Mouse (Mus musculus): Measurements from ENCODE around the gene Tmem131.
A peak's percentile ranks its signal among the peaks of the same experiment; 100 is the strongest.
"Not testable (repeated sequence)": the region's sequence is repeated elsewhere in the genome, so short reads cannot be mapped to it uniquely, and the experiment has no call there.

The Tmem131 gene

GRCm38 (mm10) chr1:36840959-36841358, 102.5 kb downstream of the Tmem131 start:
- peaks cover 60% of the 10 kb centered on the region for H3K4me1 ChIP-seq (replicated peaks; ENCODE audit: low read depth, low read length)
- H3K27me3 ChIP-seq (ENCODE audit: insufficient read depth, low read length), result no peaks in the 10 kb centered on the region
- no peaks in the 10 kb centered on the region for H3K9me3 ChIP-seq (ENCODE audit: low read length)
- H3K4me3 ChIP-seq (replicated peaks; ENCODE audit: low read length), result no peak overlapping the region
- no peak for TF ChIP-seq POU5F1 (IDR thresholded peaks at IDR 0.05; ENCODE audit: borderline replicate concordance, low read length)
- TF ChIP-seq NANOG (IDR thresholded peaks at IDR 0.05; ENCODE audit: borderline replicate concordance, low read length), result no peak
- TF ChIP-seq CTCF (conservative IDR thresholded peaks at IDR 0.05; ENCODE audit: low read length), result no peak
- H3K36me3 ChIP-seq (ENCODE audit: insufficient read depth, low read length), result peaks cover 83% of the 10 kb centered on the region

- H3K36me3 ChIP-seq (ENCODE audit: insufficient read depth, low read length), result peaks cover 90% of the 10 kb centered on the region
- no peak for TF ChIP-seq POU5F1 (IDR thresholded peaks at IDR 0.05; ENCODE audit: borderline replicate concordance, low read length)
- no peak for TF ChIP-seq NANOG (IDR thresholded peaks at IDR 0.05; ENCODE audit: borderline replicate concordance, low read length)
- no peak for TF ChIP-seq CTCF (conservative IDR thresholded peaks at IDR 0.05; ENCODE audit: low read length)
- no peaks in the 10 kb centered on the region for H3K9me3 ChIP-seq (ENCODE audit: low read length)
- no peaks in the 10 kb centered on the region for H3K27me3 ChIP-seq (ENCODE audit: insufficient read depth, low read length)
- H3K4me3 ChIP-seq (replicated peaks; ENCODE audit: low read length), result no peak overlapping the region
- H3K4me1 ChIP-seq (replicated peaks; ENCODE audit: low read depth, low read length), result peaks cover 60% of the 10 kb centered on the region
Measured at GRCm38 (mm10) chr1:36839858-36840257, 103.6 kb downstream of the Tmem131 start.

- no peaks in the 10 kb centered on the region for H3K9me3 ChIP-seq (ENCODE audit: low read length)
- peaks cover 94% of the 10 kb centered on the region for H3K36me3 ChIP-seq (ENCODE audit: insufficient read depth, low read length)
- H3K27me3 ChIP-seq (ENCODE audit: insufficient read depth, low read length), result no peaks in the 10 kb centered on the region
- peaks cover 68% of the 10 kb centered on the region for H3K4me1 ChIP-seq (replicated peaks; ENCODE audit: low read depth, low read length)
- TF ChIP-seq NANOG (IDR thresholded peaks at IDR 0.05; ENCODE audit: borderline replicate concordance, low read length) (peak; percentile 45; the same call in 1 of the 2 replicates), POU5F1 (IDR thresholded peaks at IDR 0.05; ENCODE audit: borderline replicate concordance, low read length) (no peak)
- H3K4me3 ChIP-seq (replicated peaks; ENCODE audit: low read length), result no peak overlapping the region
Measured at GRCm38 (mm10) chr1:36836274-36836954, 107.1 kb downstream of the Tmem131 start.

GRCm38 (mm10) chr1:36835593-36835992, 107.9 kb downstream of the Tmem131 start:
- Histone ChIP-seq H3K9me3 (ENCODE audit: low read length) (no peaks in the 10 kb centered on the region), H3K27me3 (ENCODE audit: insufficient read depth, low read length) (no peaks in the 10 kb centered on the region), H3K4me1 (replicated peaks; ENCODE audit: low read depth, low read length) (peaks cover 76% of the 10 kb centered on the region), H3K4me3 (replicated peaks; ENCODE audit: low read length) (no peak overlapping the region), H3K36me3 (ENCODE audit: insufficient read depth, low read length) (peaks cover 94% of the 10 kb centered on the region)
- TF ChIP-seq POU5F1 (IDR thresholded peaks at IDR 0.05; ENCODE audit: borderline replicate concordance, low read length) (no peak), NANOG (IDR thresholded peaks at IDR 0.05; ENCODE audit: borderline replicate concordance, low read length) (no peak), CTCF (conservative IDR thresholded peaks at IDR 0.05; ENCODE audit: low read length) (no peak)

GRCm38 (mm10) chr1:36834090-36834489, 109.4 kb downstream of the Tmem131 start:
- Histone ChIP-seq H3K4me3 (replicated peaks; ENCODE audit: low read length) (no peak overlapping the region), H3K4me1 (replicated peaks; ENCODE audit: low read depth, low read length) (peaks cover 80% of the 10 kb centered on the region), H3K36me3 (ENCODE audit: insufficient read depth, low read length) (peaks cover 89% of the 10 kb centered on the region), H3K27me3 (ENCODE audit: insufficient read depth, low read length) (no peaks in the 10 kb centered on the region), H3K9me3 (ENCODE audit: low read length) (no peaks in the 10 kb centered on the region)
- TF ChIP-seq NANOG (IDR thresholded peaks at IDR 0.05; ENCODE audit: borderline replicate concordance, low read length) (peak; percentile 70; the same call in 1 of the 2 replicates), POU5F1 (IDR thresholded peaks at IDR 0.05; ENCODE audit: borderline replicate concordance, low read length) (no peak)

- H3K36me3 ChIP-seq (ENCODE audit: insufficient read depth, low read length), result peaks cover 89% of the 10 kb centered on the region
Measured at GRCm38 (mm10) chr1:36830913-36831866, 112.3 kb downstream of the Tmem131 start.

GRCm38 (mm10) chr1:36824356-36824755, 119.1 kb downstream of the Tmem131 start:
- peaks cover 99% of the 10 kb centered on the region for H3K36me3 ChIP-seq (ENCODE audit: insufficient read depth, low read length)
- no peak overlapping the region for H3K4me3 ChIP-seq (replicated peaks; ENCODE audit: low read length)
- TF ChIP-seq NANOG (IDR thresholded peaks at IDR 0.05; ENCODE audit: borderline replicate concordance, low read length) (no peak), POU5F1 (IDR thresholded peaks at IDR 0.05; ENCODE audit: borderline replicate concordance, low read length) (no peak), CTCF (conservative IDR thresholded peaks at IDR 0.05; ENCODE audit: low read length) (no peak)
- H3K4me1 ChIP-seq (replicated peaks; ENCODE audit: low read depth, low read length), result peaks cover 14% of the 10 kb centered on the region; the same call in 1 of the 2 replicates
- H3K27me3 ChIP-seq (ENCODE audit: insufficient read depth, low read length), result no peaks in the 10 kb centered on the region
- H3K9me3 ChIP-seq (ENCODE audit: low read length), result no peaks in the 10 kb centered on the region

More at GRCm38 (mm10) chr1:36830913-36831866, 112.3 kb downstream of the Tmem131 start:
- peak overlapping the region; percentile 37 for H3K4me3 ChIP-seq (replicated peaks; ENCODE audit: low read length)
- no peaks in the 10 kb centered on the region for H3K27me3 ChIP-seq (ENCODE audit: insufficient read depth, low read length)
- peaks cover 53% of the 10 kb centered on the region for H3K4me1 ChIP-seq (replicated peaks; ENCODE audit: low read depth, low read length)
- H3K9me3 ChIP-seq (ENCODE audit: low read length), result no peaks in the 10 kb centered on the region
- no peak for TF ChIP-seq POU5F1 (IDR thresholded peaks at IDR 0.05; ENCODE audit: borderline replicate concordance, low read length)
- no peak for TF ChIP-seq CTCF (conservative IDR thresholded peaks at IDR 0.05; ENCODE audit: low read length)
- no peak for TF ChIP-seq NANOG (IDR thresholded peaks at IDR 0.05; ENCODE audit: borderline replicate concordance, low read length)

GRCm38 (mm10) chr1:36821918-36822317, 121.5 kb downstream of the Tmem131 start:
- H3K27me3 ChIP-seq (ENCODE audit: insufficient read depth, low read length); H3K9me3 ChIP-seq (ENCODE audit: low read length); H3K4me3 ChIP-seq (replicated peaks; ENCODE audit: low read length): not testable (repeated sequence)
- peak; percentile 18 for TF ChIP-seq CTCF (conservative IDR thresholded peaks at IDR 0.05; ENCODE audit: low read length)
- peaks cover 99% of the 10 kb centered on the region for H3K36me3 ChIP-seq (ENCODE audit: insufficient read depth, low read length)
- peaks cover 17% of the 10 kb centered on the region; the same call in 1 of the 2 replicates for H3K4me1 ChIP-seq (replicated peaks; ENCODE audit: low read depth, low read length)

Measured in E14TG2a.4 (cell line).